Mouse (Mus musculus): ENCODE data around the gene Arhgap5.
"Not testable (repeated sequence)": the region's sequence is repeated elsewhere in the genome, so short reads cannot be mapped to it uniquely, and the experiment has no call there.

Gene Arhgap5

GRCm38 (mm10) chr12:52541294-52541693, 37.5 kb downstream of the Arhgap5 start:
- CTCF ChIA-PET = interaction anchor here (0.5 kb wide), 1 partner anchor 36 kb away, joined by 3 read pairs; no protein-coding TSS in a partner anchor

DNA sequence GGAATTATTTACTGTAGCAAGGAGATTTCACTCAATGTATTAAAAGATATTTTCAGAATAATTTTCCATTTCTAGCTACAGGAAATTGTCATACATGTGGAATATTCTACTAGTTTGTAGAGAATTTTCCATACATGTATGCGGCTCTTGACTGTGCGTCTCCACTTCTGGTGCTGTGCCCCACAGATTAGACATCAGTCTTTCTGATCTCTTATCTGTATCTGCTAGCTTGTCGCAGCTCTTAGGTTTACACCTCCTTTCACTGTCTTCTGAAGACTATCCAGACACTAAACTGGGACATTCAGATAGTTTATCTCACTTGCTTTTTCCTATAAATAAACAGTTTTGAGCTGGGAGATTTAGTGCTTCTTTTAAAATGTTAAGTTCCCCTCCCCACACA, 40.8 kb downstream of the Arhgap5 start:
- CTCF ChIA-PET = no interaction called here

DNA sequence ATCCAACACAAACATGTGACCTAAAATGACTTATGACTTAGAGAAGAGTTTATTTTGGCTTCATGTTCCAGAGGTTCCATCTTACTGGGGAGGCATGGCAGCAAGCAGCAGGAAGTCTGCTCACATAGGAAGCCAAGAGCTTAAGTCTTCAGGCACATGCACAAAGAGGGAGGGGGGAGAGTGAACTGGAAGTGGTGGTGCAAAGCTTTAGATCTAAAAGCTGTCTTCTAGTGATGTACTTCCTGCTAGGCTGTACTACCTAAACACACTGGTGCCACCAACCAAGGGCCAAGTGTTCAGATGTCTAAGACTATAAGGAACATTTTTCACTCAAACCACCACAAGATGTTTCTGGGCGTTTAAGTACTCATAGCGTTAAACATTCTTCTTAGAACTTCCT, 48.3 kb downstream of the Arhgap5 start:
- CTCF ChIA-PET = no interaction called here

DNA sequence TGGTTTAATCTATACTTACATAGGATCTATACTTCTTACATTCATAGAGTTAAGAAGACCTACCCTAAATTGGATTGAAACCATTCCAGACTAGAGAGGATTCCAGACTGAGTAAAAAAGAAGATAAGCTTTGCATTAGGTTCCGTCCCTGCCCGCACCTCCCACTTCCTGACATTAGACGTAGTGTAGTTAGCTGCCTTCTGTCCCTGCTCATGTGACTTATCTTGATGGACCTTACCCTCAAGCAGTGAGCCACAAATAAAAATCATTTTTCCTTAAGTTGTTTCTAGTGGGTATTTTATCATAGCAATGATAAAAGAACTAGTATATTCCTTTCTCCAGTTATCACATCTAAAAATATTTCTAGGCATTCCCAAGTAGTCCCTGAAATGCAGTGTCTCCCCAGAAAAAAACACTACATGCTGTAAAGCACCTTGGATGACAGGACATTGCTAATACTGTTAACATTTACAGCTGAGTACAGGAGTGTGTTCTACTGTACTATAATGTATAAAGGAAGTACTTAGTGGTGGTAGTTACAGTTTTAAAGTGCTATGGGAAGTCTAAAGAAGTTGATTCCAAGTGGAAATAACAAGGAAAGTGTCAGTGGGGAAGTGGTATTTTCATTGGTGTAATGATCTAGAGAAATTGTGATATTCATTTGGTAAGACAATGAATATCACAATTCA, 51.6 kb downstream of the Arhgap5 start:
- CTCF ChIA-PET = no interaction called here

- CTCF ChIA-PET = no interaction called here
Observed at GRCm38 (mm10) chr12:52565654-52566053, 61.9 kb downstream of the Arhgap5 start.

DNA sequence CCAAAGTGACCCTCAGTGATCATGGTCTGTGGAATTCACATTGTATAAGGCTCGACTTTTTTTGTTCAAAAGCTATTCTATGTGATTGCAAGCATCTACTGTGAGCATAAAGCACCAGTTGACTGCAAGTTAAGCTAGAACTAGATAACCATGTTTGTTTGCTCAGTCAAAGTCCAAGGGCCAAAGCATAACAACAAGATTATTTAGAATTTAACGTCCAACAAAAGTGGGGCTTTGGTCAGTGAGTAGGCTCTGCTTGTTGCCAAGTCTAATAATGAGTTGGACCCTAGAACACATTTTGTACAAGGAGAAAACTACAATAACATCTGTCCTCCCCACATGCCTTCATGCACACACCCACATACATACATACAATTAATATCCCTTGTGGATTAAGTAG, 69.6 kb downstream of the Arhgap5 start:
- CTCF ChIA-PET = no interaction called here

- CTCF ChIA-PET = not testable (repeated sequence)
Observed at GRCm38 (mm10) chr12:52586466-52586865, 82.7 kb downstream of the Arhgap5 start.

GRCm38 (mm10) chr12:52587473-52588010, 83.8 kb downstream of the Arhgap5 start:
- CTCF ChIA-PET = no interaction called here

GRCm38 (mm10) chr12:52595389-52596185, 91.8 kb downstream of the Arhgap5 start:
- CTCF ChIA-PET = no interaction called here

GRCm38 (mm10) chr12:52602471-52602870, 98.7 kb downstream of the Arhgap5 start:
- CTCF ChIA-PET = no interaction called here

GRCm38 (mm10) chr12:52602883-52603694, 99.3 kb downstream of the Arhgap5 start:
- CTCF ChIA-PET = interaction anchor here (0.6 kb wide), 1 partner anchor 49 kb away, joined by 3 read pairs; no protein-coding TSS in a partner anchor

GRCm38 (mm10) chr12:52603695-52604255, 100.0 kb downstream of the Arhgap5 start:
- CTCF ChIA-PET = interaction anchor here (0.5 kb wide), 1 partner anchor 25 kb away, joined by 14 read pairs; no protein-coding TSS in a partner anchor

DNA sequence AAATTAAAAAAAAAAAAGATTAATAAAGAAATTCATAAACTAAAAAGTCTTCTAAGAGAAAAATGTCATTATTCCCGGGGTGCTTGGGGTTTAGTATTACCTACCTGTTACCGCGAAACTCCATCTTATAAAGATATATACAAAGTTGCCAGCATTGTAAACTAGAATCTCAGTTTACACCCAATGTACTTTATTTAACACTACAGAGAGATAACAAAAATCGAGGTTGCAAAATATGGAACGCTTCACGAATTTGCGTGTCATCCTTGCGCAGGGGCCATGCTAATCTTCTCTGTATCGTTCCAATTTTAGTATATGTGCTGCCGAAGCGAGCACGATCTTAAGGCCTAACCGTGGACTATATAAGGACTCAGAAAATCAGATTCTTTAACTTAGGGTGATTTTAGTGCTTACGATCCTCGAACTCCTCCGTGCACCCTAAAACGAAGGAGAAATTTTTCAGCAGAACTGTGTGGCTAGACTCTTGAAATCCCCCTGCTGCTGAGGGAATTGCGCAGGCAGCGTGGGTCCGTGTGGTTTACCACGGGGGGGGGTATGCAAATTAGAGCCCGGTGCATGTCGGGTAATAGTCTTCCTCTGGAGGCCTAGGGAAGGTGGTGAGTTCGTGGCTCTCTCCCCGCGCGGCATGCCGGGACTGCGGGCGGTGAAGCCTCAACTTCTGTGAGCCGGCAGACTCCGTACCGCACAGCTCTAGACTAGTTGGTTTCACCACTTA, 100.7 kb downstream of the Arhgap5 start:
- CTCF ChIA-PET = interaction anchor here (0.5 to 0.7 kb wide), 2 partner anchors 26 to 102 kb away, joined by 3 to 14 read pairs; no protein-coding TSS in a partner anchor

- CTCF ChIA-PET = interaction anchor here (0.5 to 0.7 kb wide), 2 partner anchors 67 to 101 kb away, joined by 3 read pairs; no protein-coding TSS in a partner anchor
Observed at GRCm38 (mm10) chr12:52604992-52605652, 101.3 kb downstream of the Arhgap5 start.

- CTCF ChIA-PET = no interaction called here
Observed at GRCm38 (mm10) chr12:52607411-52607810, 103.6 kb downstream of the Arhgap5 start.

DNA sequence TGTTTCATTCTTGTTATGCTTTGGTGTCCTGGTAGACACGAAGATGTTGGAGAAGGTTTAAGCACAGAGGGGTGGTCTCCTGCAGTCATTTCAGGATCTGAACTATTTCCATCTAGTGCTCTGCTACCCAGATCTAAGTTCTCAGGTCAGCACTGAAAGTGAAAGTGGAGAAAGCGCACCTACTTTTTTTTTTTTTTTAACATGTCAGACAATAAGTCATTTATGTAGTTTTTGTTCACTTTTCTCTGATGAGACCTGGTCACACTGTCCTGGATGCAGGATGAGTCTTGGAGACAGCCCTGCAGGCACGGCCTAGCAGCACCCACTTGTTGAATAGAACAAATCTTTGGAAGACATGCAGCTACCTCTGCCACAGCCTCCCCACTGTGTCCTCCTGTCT, 111.9 kb downstream of the Arhgap5 start:
- CTCF ChIA-PET = no interaction called here

DNA sequence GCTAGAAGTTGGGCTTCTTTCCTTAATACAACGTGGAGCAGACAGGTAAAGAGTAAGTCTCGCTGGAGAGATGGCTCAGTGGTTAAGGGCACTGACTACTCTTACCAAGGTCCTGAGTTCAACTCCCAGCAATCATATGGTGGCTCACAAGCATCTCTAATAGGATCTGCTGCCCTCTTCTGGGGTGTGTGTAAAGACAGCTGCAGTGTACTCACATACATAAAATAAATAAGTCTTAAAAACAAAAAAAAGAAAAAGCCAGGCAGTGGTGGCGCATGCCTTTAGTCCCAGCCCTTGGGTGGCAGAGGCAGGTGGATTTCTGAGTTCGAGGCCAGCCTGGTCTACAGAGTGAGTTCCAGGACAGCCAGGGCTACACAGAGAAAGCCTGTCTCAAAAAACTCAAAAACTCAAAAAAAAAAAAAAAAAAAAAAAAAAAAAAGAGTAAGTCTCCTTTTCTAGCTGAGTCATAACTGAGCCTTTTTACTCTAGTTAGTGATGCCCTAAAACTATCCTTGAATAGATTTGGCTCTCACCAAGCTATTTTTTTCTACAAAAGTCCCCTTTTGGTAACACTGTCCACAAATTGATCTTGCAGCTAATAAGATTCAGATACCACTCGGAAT, 114.8 kb downstream of the Arhgap5 start:
- CTCF ChIA-PET = no interaction called here

DNA sequence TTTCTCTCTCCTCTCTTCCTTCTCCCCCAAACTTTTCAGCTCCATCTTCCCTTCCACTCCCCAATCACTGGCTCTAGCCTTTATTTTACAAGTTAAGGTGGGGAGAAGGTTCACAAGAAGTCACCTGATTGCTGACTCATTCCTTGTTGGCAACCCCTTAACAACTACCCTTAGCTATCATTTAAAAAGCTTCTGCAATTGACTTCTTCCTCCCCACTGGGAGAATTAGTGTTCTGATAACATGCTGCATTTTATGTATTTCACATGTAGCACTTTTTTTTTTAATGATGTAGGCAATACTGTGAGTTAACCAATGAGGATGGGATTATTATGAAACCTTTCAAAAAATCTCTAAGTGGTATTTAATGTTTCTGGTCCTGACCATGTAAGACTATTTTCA, 115.9 kb downstream of the Arhgap5 start:
- CTCF ChIA-PET = no interaction called here
